Mouse (Mus musculus) thymus, adult 2 months (tissue): ENCODE results near the gene Dip2c. TPM values are rescaled to one million over a fixed set of nuclear protein-coding genes. Genes with fewer than 3 reads are reported as not detected.

ENCODE experiments used
- DNase-seq: peaks from one replicate; pipeline ENCODE4 v3.0.0; 2021
- H3K27ac ChIP-seq: fragments of 200-500 bp; 2 replicates; pipeline ENCODE4 v1.5.1; 2012; ENCODE audit warnings: low read length, control low read depth; ENCODE audit not compliant: control insufficient read depth, insufficient read depth
- H3K27me3 ChIP-seq: fragments of 200-500 bp; 2 replicates; pipeline ENCODE4 v1.6.1; 2012; ENCODE audit warnings: mild to moderate bottlenecking, low read length, moderate library complexity, mixed read lengths; ENCODE audit not compliant: control insufficient read depth, insufficient read depth
- H3K36me3 ChIP-seq: fragments of 200-500 bp; 2 replicates; pipeline ENCODE4 v1.6.1; 2012; ENCODE audit warnings: mild to moderate bottlenecking, low read length, moderate library complexity; ENCODE audit not compliant: control insufficient read depth, insufficient read depth
- H3K4me1 ChIP-seq: fragments of 200-500 bp; replicated peaks from 2 replicates; pipeline ENCODE4 v1.6.1; 2012; ENCODE audit warnings: low read length; ENCODE audit not compliant: control insufficient read depth, insufficient read depth
- H3K4me3 ChIP-seq: fragments of 200-500 bp; 2 replicates; pipeline ENCODE4 v1.5.1; 2012; ENCODE audit warnings: mild to moderate bottlenecking, low read length, control low read depth, moderate library complexity; ENCODE audit not compliant: control insufficient read depth, insufficient read depth
- CTCF ChIP-seq: fragments of 200-500 bp; IDR thresholded peaks from 2 replicates; pipeline ENCODE4 v1.5.1; 2012; ENCODE audit warnings: mild to moderate bottlenecking, control low read depth, low read length, moderate library complexity, borderline replicate concordance; ENCODE audit not compliant: control insufficient read depth, poor library complexity, insufficient read depth; ENCODE audit errors: extremely low read depth
- POLR2A ChIP-seq: fragments of 200-500 bp; IDR thresholded peaks from 2 replicates; pipeline ENCODE4 v1.6.1; 2012; ENCODE audit warnings: mild to moderate bottlenecking, low read length, control low read depth, moderate library complexity; ENCODE audit not compliant: control insufficient read depth, poor library complexity, insufficient read depth; ENCODE audit errors: extremely low read depth
- WGBS: fragments of 180-500 bp; shearing (Covaris S2); methylation state at CpG from one replicate; pipeline ENCODE4 v1.1.7; 2018; 5-methylcytosine and 5-hydroxymethylcytosine counted together
- polyA plus RNA-seq: library from polyadenylated mRNA; depleted of rRNA; stranded (reverse); fragments of >200 nt; gene quantifications from 2 replicates; pipeline ENCODE4 v1.2.3, GENCODE M21; 2012

The Dip2c gene
- polyA plus RNA-seq, 1 experiment, result 6.5 TPM

DNA sequence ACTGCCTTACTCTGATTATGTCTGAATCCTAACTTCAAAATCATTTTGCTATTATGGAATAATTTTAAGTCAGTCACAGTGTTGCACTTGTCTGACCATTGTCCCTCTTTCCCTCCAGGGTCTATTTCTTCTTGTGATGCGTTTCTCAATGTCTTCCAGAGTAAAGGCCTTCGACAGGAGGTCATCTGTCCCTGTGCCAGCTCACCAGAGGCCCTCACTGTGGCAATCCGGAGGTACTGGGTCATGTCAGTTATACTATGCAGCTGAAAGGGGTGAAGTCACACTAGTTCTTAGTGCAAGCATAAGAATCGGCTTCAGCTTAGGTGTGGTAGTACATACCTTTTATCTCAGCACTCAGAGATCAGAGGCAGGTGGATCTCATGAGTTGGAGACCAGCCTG, 300.4 kb downstream of the Dip2c start:
- no peak for DNase-seq
- Histone ChIP-seq H3K4me3 (no peak overlapping the region), H3K4me1 (no peaks in the 10 kb centered on the region), H3K36me3 (no peaks in the 10 kb centered on the region), H3K27me3 (no peaks in the 10 kb centered on the region), H3K27ac (no peak overlapping the region)
- WGBS, result 94% methylated on average over 4 of the region's 4 CpGs
- TF ChIP-seq POLR2A (no peak), CTCF (no peak)

DNA sequence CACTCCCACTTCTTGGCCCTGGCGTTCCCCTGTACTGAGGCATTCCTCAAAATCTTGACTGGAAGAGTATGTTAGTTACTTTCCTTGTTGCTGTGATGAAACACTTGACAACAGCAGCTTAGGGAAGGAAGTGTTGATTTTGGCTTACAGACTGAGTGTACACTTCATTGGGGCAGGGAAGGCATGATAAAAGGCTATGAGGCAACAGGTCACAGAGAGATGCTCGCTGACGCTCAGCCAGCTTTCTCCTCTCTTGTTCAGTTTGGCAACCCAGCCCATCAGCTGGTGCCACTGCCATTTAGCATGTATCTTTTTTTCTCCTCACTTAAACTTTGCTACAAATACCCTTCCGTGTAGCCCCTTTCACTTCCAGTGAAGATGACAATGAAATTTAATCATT, 302.1 kb downstream of the Dip2c start:
- DNase-seq, result no peak
- TF ChIP-seq POLR2A (no peak), CTCF (no peak)
- no peaks in the 10 kb centered on the region for H3K27me3 ChIP-seq
- no peak overlapping the region for H3K27ac ChIP-seq
- no peaks in the 10 kb centered on the region for H3K36me3 ChIP-seq
- no peak overlapping the region for H3K4me3 ChIP-seq
- H3K4me1 ChIP-seq, result no peaks in the 10 kb centered on the region
- WGBS, result 95% methylated on average over 4 of the region's 4 CpGs

DNA sequence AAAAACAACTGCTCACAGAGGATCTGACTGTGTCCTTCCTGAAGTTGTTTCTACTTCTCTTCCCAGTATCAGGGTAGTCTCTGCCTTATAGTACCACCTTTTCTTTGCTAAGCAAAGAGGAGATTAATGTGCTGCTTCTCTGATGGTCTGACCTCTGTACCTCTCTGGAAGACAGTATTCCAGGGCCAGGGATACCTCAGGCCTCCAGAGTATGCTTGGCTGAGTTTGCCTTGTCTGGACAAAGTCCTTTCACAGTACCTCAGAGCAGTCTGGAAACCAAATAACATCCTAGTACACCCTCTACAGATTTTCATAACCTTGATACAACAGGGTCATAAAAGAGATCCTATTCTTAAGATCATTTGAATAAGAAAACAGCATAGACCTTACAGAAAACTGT, 305.5 kb downstream of the Dip2c start:
- H3K4me1 ChIP-seq, result no peaks in the 10 kb centered on the region
- no peak for TF ChIP-seq POLR2A
- TF ChIP-seq CTCF, result no peak
- no peaks in the 10 kb centered on the region for H3K36me3 ChIP-seq

DNA sequence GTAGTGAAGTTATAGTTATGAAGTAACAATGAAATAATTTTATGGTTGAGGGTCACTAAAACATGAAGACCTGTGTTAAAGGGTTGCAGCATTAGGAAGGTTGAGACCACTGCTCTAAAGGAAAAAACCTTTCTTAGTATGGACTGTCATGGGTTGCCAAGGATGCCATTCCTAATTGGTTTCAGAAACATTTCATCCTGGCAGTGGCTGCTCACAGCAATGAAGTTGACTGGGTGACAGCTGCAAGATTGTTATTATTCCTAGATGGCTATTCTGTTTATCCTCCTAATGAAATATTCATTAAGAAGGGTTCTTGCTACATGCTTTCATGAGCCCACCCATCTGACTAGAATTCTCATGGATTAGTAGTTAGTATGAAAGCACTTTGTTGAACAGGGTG, 307.3 kb downstream of the Dip2c start:
- no peak for DNase-seq
- TF ChIP-seq POLR2A, result no peak
- no peak for TF ChIP-seq CTCF
- Histone ChIP-seq H3K27ac (no peak overlapping the region), H3K36me3 (no peaks in the 10 kb centered on the region), H3K4me3 (no peak overlapping the region), H3K4me1 (no peaks in the 10 kb centered on the region), H3K27me3 (no peaks in the 10 kb centered on the region)

More for the DNA sequence above, 305.5 kb downstream of the Dip2c start:
- no peak for DNase-seq
- Histone ChIP-seq H3K4me3 (no peak overlapping the region), H3K27ac (no peak overlapping the region), H3K27me3 (no peaks in the 10 kb centered on the region)

DNA sequence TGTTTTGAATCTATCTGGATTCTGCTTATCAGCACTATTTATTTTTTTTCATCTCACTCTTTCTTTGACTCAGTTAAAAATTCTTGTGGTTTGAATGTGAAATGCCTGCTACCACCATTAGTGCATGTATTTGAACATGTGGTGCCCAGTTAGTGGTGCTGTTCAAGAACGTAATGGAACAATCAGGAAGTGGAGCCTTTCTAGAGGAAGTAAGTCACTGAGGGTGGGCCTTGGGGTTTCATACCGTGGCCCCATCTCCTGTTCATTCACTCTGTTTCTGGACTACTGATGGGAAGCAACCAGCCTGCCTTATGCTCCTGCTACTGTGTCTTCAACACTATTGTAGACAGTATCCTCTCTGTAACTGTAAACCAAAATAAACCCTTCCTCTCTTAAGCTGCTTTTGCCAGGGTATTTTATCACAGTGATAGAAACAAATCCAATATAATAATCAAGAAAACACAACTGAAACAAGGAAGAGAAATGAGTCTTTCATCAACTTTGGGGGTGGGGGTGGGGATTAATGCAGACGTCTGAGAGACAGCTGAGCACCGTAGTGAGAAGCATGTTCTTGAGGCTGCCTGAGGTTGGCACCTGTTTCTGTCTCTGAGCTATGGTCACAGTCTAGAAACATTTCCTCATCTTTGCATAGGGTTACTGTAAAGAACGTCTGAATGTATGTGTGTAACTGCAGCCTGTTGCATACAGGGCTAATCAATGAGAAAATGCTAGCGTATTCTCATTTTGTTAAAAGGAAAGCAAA, 323.2 kb downstream of the Dip2c start:
- no peaks in the 10 kb centered on the region for H3K36me3 ChIP-seq
- no peaks in the 10 kb centered on the region for H3K4me1 ChIP-seq

DNA sequence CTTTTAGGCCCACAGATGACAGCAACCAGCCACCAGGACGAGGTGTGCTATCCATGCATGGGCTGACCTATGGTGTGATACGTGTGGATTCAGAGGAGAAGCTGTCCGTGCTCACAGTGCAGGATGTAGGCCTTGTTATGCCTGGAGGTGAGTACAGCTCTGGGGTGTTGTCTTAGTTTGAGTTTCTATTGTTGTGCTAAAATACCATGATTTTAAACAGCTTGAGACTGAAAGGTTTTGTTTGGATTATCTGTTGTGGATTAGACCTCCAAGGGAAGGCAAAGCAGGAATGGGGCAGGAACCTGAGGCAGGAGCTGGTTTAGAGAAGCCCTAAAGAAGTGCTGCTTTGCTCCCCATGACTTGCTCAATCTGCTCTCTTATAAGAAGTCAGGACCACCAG, 325.0 kb downstream of the Dip2c start:
- no peak for DNase-seq

More for the DNA sequence above, 323.2 kb downstream of the Dip2c start:
- DNase-seq, result no peak
- H3K27ac ChIP-seq, result no peak overlapping the region
- no peaks in the 10 kb centered on the region for H3K27me3 ChIP-seq
- WGBS, result 76% methylated on average over 6 of the region's 6 CpGs
- no peak overlapping the region for H3K4me3 ChIP-seq
- TF ChIP-seq POLR2A, result no peak

DNA sequence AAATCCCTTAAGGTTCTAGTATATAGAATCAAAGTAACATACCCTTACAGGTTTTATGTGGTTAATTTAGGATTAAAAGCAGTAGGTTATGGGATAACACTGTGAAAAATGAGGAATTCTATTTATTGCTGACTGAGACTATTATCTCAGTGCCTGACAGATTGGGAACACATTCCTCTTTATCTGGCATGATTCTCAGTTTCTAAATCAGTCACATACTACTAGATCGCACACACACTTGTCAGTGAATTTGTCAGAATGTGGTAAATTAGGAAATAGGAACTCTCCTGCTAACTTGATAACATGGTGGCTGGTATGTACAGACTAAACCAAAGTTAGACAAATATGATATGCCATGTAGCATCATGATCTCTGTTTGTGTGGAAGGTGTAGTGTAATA, 334.9 kb downstream of the Dip2c start:
- no peak for DNase-seq

More for the DNA sequence above, 325.0 kb downstream of the Dip2c start:
- 95% methylated on average over 3 of the region's 3 CpGs for WGBS
- Histone ChIP-seq H3K36me3 (no peaks in the 10 kb centered on the region), H3K27me3 (no peaks in the 10 kb centered on the region), H3K4me3 (no peak overlapping the region), H3K4me1 (no peaks in the 10 kb centered on the region), H3K27ac (no peak overlapping the region)
- TF ChIP-seq POLR2A (no peak), CTCF (no peak)

More for the DNA sequence above, 334.9 kb downstream of the Dip2c start:
- Histone ChIP-seq H3K4me3 (no peak overlapping the region), H3K27me3 (no peaks in the 10 kb centered on the region), H3K4me1 (no peaks in the 10 kb centered on the region), H3K36me3 (no peaks in the 10 kb centered on the region), H3K27ac (no peak overlapping the region)
- WGBS, result 92% methylated on average over 1 of the region's 1 CpGs
- TF ChIP-seq POLR2A (no peak), CTCF (no peak)
